Mouse (Mus musculus) MEL (cell line): ENCODE measurements at regions not wholly inside any gene's neighbourhood (a gene's known extent, or its start where the extent isn't known, plus 50 kb on each side); places are given as distances from the start of the nearest gene placed in this dataset.

Experiments
- DNase-seq: peaks from one replicate; pipeline ENCODE4 v3.0.0; 2011; ENCODE audit warnings: low read depth, low spot score
- H3K27ac ChIP-seq: 2 replicates; pipeline ENCODE4 v1.5.1; 2012; ENCODE audit warnings: low read depth, mild to moderate bottlenecking, control low read depth, low read length, moderate library complexity; ENCODE audit not compliant: control insufficient read depth
- H3K27me3 ChIP-seq, 2 experiments: fragments of 150-350 bp in 1 of 2; sonication (generic) in 1 of 2; 2 replicates each; pipeline ENCODE4 v1.6.1; 2012; ENCODE audit warnings: low read length in 2 of 2, mild to moderate bottlenecking in 2 of 2, improper control_type of control experiment in 1 of 2, moderate library complexity in 1 of 2; ENCODE audit not compliant: insufficient read depth in 2 of 2, control insufficient read depth in 1 of 2
- H3K36me3 ChIP-seq, 2 experiments: 2 replicates each; pipeline ENCODE4 v1.6.1; 2012 to 2014; ENCODE audit warnings: low read length in 2 of 2, improper control_type of control experiment in 1 of 2, inconsistent platforms in 1 of 2, mild to moderate bottlenecking in 1 of 2; ENCODE audit not compliant: insufficient read depth in 2 of 2, control insufficient read depth in 1 of 2
- H3K4me1 ChIP-seq, 2 experiments: fragments of 150-350 bp in 1 of 2; sonication (generic) in 1 of 2; 2 replicates each; pipeline ENCODE4 v1.6.1; 2012; ENCODE audit warnings: low read length in 2 of 2, improper control_type of control experiment in 1 of 2, mild to moderate bottlenecking in 1 of 2; ENCODE audit not compliant: insufficient read depth in 2 of 2, control insufficient read depth in 1 of 2
- H3K4me3 ChIP-seq, 2 experiments: fragments of 150-350 bp in 1 of 2; sonication (generic) in 1 of 2; 2 replicates each; pipeline ENCODE4 v1.5.1; 2012; ENCODE audit warnings: low read depth in 2 of 2, low read length in 2 of 2, mild to moderate bottlenecking in 2 of 2, moderate library complexity in 2 of 2, control low read depth in 1 of 2, improper control_type of control experiment in 1 of 2; ENCODE audit not compliant: control insufficient read depth in 1 of 2, insufficient read depth in 1 of 2
- H3K79me2 ChIP-seq: 2 replicates; pipeline ENCODE4 v1.6.1; 2012; ENCODE audit warnings: mild to moderate bottlenecking, low read length, moderate library complexity; ENCODE audit not compliant: control insufficient read depth, poor library complexity, insufficient read depth
- H3K9ac ChIP-seq: 2 replicates; pipeline ENCODE4 v1.6.1; 2012; ENCODE audit warnings: low read depth, mild to moderate bottlenecking, control low read depth, low read length, moderate library complexity; ENCODE audit not compliant: control insufficient read depth, poor library complexity, severe bottlenecking
- H3K9me3 ChIP-seq: fragments of 150-350 bp; sonication (generic); replicated peaks from 2 replicates; pipeline ENCODE4 v1.6.1; 2012; ENCODE audit warnings: mild to moderate bottlenecking, low read length, improper control_type of control experiment, moderate library complexity; ENCODE audit not compliant: insufficient read depth
- CHD1 ChIP-seq: IDR thresholded peaks from 2 replicates; pipeline ENCODE4 v1.6.1; 2012; ENCODE audit warnings: low read depth, mild to moderate bottlenecking, inconsistent platforms, low read length, improper control_type of control experiment
- CHD2 ChIP-seq: IDR thresholded peaks from 2 replicates; pipeline ENCODE4 v1.6.1; 2011; ENCODE audit warnings: low read length, improper control_type of control experiment
- CTCF ChIP-seq, 3 experiments: IDR thresholded peaks in 2 of 3; conservative IDR thresholded peaks in 1 of 3; 2 replicates each; pipeline ENCODE4 v1.5.1; 2011 to 2012; ENCODE audit warnings: low read length in 3 of 3, low read depth in 2 of 3, mild to moderate bottlenecking in 2 of 3, improper control_type of control experiment in 1 of 3, inconsistent platforms in 1 of 3, mixed read lengths in 1 of 3, moderate library complexity in 1 of 3; ENCODE audit not compliant: control insufficient read depth in 1 of 3, insufficient read depth in 1 of 3, poor library complexity in 1 of 3, severe bottlenecking in 1 of 3
- E2F4 ChIP-seq: IDR thresholded peaks from 2 replicates; pipeline ENCODE4 v1.6.1; 2011; ENCODE audit warnings: low read depth, low read length, improper control_type of control experiment, borderline replicate concordance
- EP300 ChIP-seq, 2 experiments: IDR thresholded peaks; 2 replicates each; pipeline ENCODE4 v1.6.1; 2011; ENCODE audit warnings: improper control_type of control experiment in 2 of 2, low read length in 2 of 2, low read depth in 1 of 2, mild to moderate bottlenecking in 1 of 2
- GATA1 ChIP-seq: IDR thresholded peaks from 2 replicates; pipeline ENCODE4 v1.6.1; 2011; ENCODE audit warnings: low read depth, low read length, improper control_type of control experiment
- HCFC1 ChIP-seq: IDR thresholded peaks from 2 replicates; pipeline ENCODE4 v1.6.1; 2012; ENCODE audit warnings: low read depth, mild to moderate bottlenecking, inconsistent platforms, low read length, improper control_type of control experiment, moderate library complexity
- MAX ChIP-seq: IDR thresholded peaks from 2 replicates; pipeline ENCODE4 v1.6.1; 2011; ENCODE audit warnings: low read length, improper control_type of control experiment
- MXI1 ChIP-seq: IDR thresholded peaks from 2 replicates; pipeline ENCODE4 v1.6.1; 2011; ENCODE audit warnings: mild to moderate bottlenecking, low read depth, low read length, improper control_type of control experiment
- MYC ChIP-seq: IDR thresholded peaks from 2 replicates; pipeline ENCODE4 v1.6.1; 2011; ENCODE audit warnings: low read depth, mild to moderate bottlenecking, low read length, improper control_type of control experiment, moderate library complexity
- POLR2A ChIP-seq, 2 experiments: IDR thresholded peaks; 2 replicates each; pipeline ENCODE4 v1.6.1; 2011 to 2012; ENCODE audit warnings: low read length in 2 of 2, mild to moderate bottlenecking in 2 of 2, control low read depth in 1 of 2, improper control_type of control experiment in 1 of 2, low read depth in 1 of 2, moderate library complexity in 1 of 2; ENCODE audit not compliant: control insufficient read depth in 1 of 2, insufficient read depth in 1 of 2, poor library complexity in 1 of 2
- POLR2AphosphoS2 ChIP-seq: IDR thresholded peaks from 2 replicates; pipeline ENCODE4 v1.6.1; 2011; ENCODE audit warnings: low read length, improper control_type of control experiment
- POLR2AphosphoS5 ChIP-seq: IDR thresholded peaks from 2 replicates; pipeline ENCODE4 v1.6.1; 2012; ENCODE audit warnings: low read depth, borderline replicate concordance, mild to moderate bottlenecking, inconsistent platforms, low read length, moderate library complexity, mixed read lengths
- SIN3A ChIP-seq: IDR thresholded peaks from 2 replicates; pipeline ENCODE4 v1.6.1; 2012; ENCODE audit warnings: low read length, improper control_type of control experiment, inconsistent platforms
- TAL1 ChIP-seq: IDR thresholded peaks from 2 replicates; pipeline ENCODE4 v1.6.1; 2012; ENCODE audit warnings: mild to moderate bottlenecking, inconsistent platforms, low read length, moderate library complexity, mixed read lengths
- TBP ChIP-seq: IDR thresholded peaks from 2 replicates; pipeline ENCODE4 v1.8.0; 2011; ENCODE audit warnings: low read depth, low read length, improper control_type of control experiment
- TCF12 ChIP-seq: IDR thresholded peaks from 2 replicates; pipeline ENCODE4 v1.6.1; 2014; ENCODE audit warnings: low read depth, mild to moderate bottlenecking, inconsistent platforms, low read length, improper control_type of control experiment, moderate library complexity
- UBTF ChIP-seq: IDR thresholded peaks from 2 replicates; pipeline ENCODE4 v1.6.1; 2012; ENCODE audit warnings: low read depth, mild to moderate bottlenecking, inconsistent platforms, low read length, improper control_type of control experiment, moderate library complexity, borderline replicate concordance; ENCODE audit not compliant: insufficient read depth
- ZKSCAN1 ChIP-seq: IDR thresholded peaks from 2 replicates; pipeline ENCODE4 v1.6.1; 2012; ENCODE audit warnings: low read depth, mild to moderate bottlenecking, inconsistent platforms, low read length, improper control_type of control experiment, moderate library complexity
- ZNF384 ChIP-seq: IDR thresholded peaks from 2 replicates; pipeline ENCODE4 v1.6.1; 2012; ENCODE audit warnings: low read depth, mild to moderate bottlenecking, inconsistent platforms, low read length, improper control_type of control experiment

- TF ChIP-seq POLR2AphosphoS5: no peak
- no peak for TF ChIP-seq CTCF (IDR thresholded peaks at IDR 0.05 in 2 of 3, conservative IDR thresholded peaks at IDR 0.05 in 1 of 3; ENCODE audit: control insufficient read depth in 1 of 3, insufficient read depth in 1 of 3, low read depth in 2 of 3, low read length in 3 of 3, poor library complexity in 1 of 3, severe bottlenecking in 1 of 3)
- TF ChIP-seq UBTF: no peak
- TF ChIP-seq E2F4: no peak
- TF ChIP-seq ZKSCAN1: no peak
- TF ChIP-seq GATA1: no peak
- no peak for TF ChIP-seq MAX
- no peak for TF ChIP-seq POLR2A (IDR thresholded peaks at IDR 0.05; ENCODE audit: control insufficient read depth in 1 of 2, insufficient read depth in 1 of 2, low read depth in 1 of 2, low read length in 2 of 2, poor library complexity in 1 of 2)
- TF ChIP-seq TCF12: no peak
- no peak for TF ChIP-seq HCFC1
- no peak for TF ChIP-seq POLR2AphosphoS2
- no peak for TF ChIP-seq TAL1
- TF ChIP-seq SIN3A: no peak
- no peak for TF ChIP-seq ZNF384
- TF ChIP-seq MXI1: no peak
- no peak for TF ChIP-seq CHD1
- no peak for TF ChIP-seq TBP
- TF ChIP-seq CHD2: no peak
These were observed 88.2 kb downstream of the Ddx11 start for GRCm38 (mm10) chr17:66211561-66211960.

DNA sequence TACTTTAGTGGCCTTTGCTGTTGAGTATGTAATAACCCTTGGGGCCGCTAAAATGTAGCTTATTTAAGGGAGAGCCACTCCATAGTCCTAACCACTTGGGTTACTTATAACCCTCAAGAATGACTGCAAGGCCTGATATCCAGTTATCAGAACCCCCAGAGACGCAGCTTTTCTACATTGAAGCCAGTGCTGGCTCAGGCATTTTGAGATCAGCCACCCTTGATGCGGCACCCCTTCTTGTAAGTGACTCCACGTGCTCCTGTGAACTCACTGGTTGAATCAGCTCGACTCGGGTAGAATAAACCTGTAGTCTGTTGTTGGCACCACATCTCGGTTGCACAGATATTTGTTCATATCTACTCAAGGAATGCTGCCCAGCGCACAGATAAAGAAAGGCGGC, 89.3 kb downstream of the Ddx11 start:
- no peaks in the 10 kb centered on the region; a peak in 1 of 4 replicates for H3K27me3 ChIP-seq
- H3K36me3 ChIP-seq: peaks cover 0 to 2% of the 10 kb centered on the region in 2 experiments; a peak in 2 of 4 replicates
- H3K4me1 ChIP-seq: peaks cover 0 to 7% of the 10 kb centered on the region in 2 experiments; a peak in 2 of 4 replicates
- peak; percentile 44 for DNase-seq
- H3K4me3 ChIP-seq: 0 out of 4 replicates have a peak overlapping the region, but pooled peaks of 1 of the 2 experiments have one; percentile 4
- H3K79me2 ChIP-seq: no peaks in the 10 kb centered on the region
- H3K9ac ChIP-seq: no peak overlapping the region
- no peak overlapping the region for H3K27ac ChIP-seq
- TF ChIP-seq TCF12: peak; percentile 49; the same call in 1 of the 2 replicates
- TF ChIP-seq MYC: 0 out of 2 replicates have a peak, but pooled peaks have one; percentile 41
- TF ChIP-seq EP300 (IDR thresholded peaks at IDR 0.05; ENCODE audit: low read depth in 1 of 2, low read length in 2 of 2): 0 out of 4 replicates have a peak, but pooled peaks of 1 of the 2 experiments have one; percentile 12
- no peak for TF ChIP-seq TBP
- no peaks in the 10 kb centered on the region for H3K9me3 ChIP-seq

More at GRCm38 (mm10) chr17:66211561-66211960, 88.2 kb downstream of the Ddx11 start:
- Histone ChIP-seq H3K27ac (no peak overlapping the region), H3K79me2 (no peaks in the 10 kb centered on the region), H3K4me1 (peaks cover 0 to 7% of the 10 kb centered on the region in 2 experiments; a peak in 2 of 4 replicates), H3K27me3 (no peaks in the 10 kb centered on the region; a peak in 1 of 4 replicates), H3K9me3 (no peaks in the 10 kb centered on the region), H3K4me3 (no peak overlapping the region), H3K9ac (no peak overlapping the region), H3K36me3 (peaks cover 0 to 2% of the 10 kb centered on the region in 2 experiments; a peak in 2 of 4 replicates)
- DNase-seq: no peak
